Mouse (Mus musculus): ENCODE results near the gene Osbpl3.

DNA sequence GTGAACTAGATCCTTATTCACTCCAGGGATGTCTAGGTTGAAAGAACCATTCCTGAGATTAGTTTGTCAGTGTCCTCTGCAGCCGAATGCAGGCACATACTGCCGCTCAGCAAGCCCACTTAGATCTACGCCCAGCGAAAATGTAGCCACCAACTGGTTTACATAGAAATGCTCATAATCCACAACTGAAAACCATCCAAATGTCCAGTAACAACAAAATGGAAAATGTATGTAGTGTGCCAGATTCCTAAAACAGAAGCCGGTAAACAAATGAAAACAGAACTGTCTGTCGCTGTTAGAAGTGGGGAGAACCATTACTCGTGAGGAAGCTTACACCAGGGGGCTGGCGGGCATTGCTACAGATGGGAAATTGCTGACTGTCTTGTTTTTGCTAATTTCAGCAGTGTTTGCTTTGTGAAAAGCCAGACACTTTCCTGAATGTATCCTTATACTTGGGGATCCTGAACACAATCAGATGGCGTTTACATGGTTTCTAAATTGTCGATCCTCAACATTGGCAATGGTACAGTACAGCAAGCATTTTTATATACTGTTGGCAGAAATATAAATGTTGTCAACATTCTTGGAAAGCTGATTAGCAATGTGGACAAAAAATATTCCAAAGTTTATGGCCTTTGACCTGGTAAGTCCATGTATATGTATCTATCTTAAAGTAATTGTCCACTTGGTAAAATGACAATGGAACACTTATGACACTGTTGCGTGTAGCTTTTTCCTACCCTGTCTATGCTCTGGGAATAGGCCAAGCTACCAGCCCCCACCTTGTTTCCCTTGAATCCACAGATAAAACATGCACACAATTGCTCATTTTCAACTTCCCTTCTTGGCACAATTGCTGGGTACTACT, 30.3 kb upstream of the Osbpl3 start:
- no peak for TF ChIP-seq CTCF (IDR thresholded peaks at IDR 0.05; ENCODE audit: extremely low read depth, insufficient read depth, low read length)
- no peak for TF ChIP-seq POLR2A (IDR thresholded peaks at IDR 0.05; ENCODE audit: extremely low read depth, insufficient read depth, low read length)

All from cortical plate, adult 2 months (tissue).